Comparison of ENCODE assay signal across 8 mouse cellular contexts in the genomic region with DNA sequence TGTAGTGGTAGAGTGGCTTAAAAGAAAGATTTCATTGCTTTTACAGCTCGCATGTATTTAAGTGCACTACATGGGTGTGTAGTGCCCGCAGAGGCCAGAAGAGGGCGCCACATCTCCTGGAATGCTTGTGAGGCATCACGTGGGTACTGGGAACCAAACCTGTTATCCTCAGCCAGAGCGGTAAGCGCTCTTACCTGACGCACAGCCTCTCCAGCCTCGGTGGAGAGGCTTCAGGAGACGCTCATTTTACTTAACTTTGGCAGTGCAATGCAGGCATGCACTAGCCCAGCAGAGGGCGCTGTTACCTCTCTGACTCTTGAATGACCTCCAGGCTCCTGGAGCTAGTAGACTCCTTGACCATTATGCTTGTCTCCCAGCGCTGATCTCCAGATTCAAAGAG. TPM values are rescaled to one million over a fixed set of nuclear protein-coding genes. Genes with fewer than 3 reads are reported as not detected.
DNase-seq lines count a peak whose midpoint lies in the region; ATAC-seq and TF ChIP-seq lines count a peak whose summit lies in the region.
"Had no signal": no experiment of that assay in that cellular context is flagged by ENCODE, and none has a peak within 500 bp of the region (broad histone marks: within the 10 kb centered on the region; RNA-seq: fewer than 3 reads in every experiment).

No protein-coding gene starts in this region.

- WGBS in intestine, postnatal 0 days: 24% methylated on average over 11 of the region's 11 CpGs
- 24% methylated on average over 11 of the region's 11 CpGs for WGBS in intestine, embryonic 16.5 days
- 21% methylated on average over 11 of the region's 11 CpGs for WGBS in lung, embryonic 14.5 days
- 50% methylated on average over 11 of the region's 11 CpGs for WGBS in thymus, adult 2 months

- no peak overlapping the region for H3K9ac ChIP-seq in intestine, postnatal 0 days (ENCODE audit: low read depth, low read length)
- H3K9ac ChIP-seq in intestine, embryonic 16.5 days (ENCODE audit: low read depth, low read length): no peak overlapping the region
- H3K9ac ChIP-seq in ES-Bruce4 (ENCODE audit: low read depth, poor library complexity, severe bottlenecking): no peak overlapping the region
- H3K9ac ChIP-seq in lung, embryonic 14.5 days: no peak overlapping the region

- TF ChIP-seq EP300 in ES-Bruce4 (IDR thresholded peaks at IDR 0.05; ENCODE audit: insufficient read depth, low read depth, low read length): peak; percentile 58; the same call in 1 of the 2 replicates

- no peaks in the 10 kb centered on the region for H3K9me3 ChIP-seq in intestine, postnatal 0 days (ENCODE audit: control insufficient read depth)
- H3K9me3 ChIP-seq in intestine, embryonic 16.5 days (ENCODE audit: control insufficient read depth, low read length): no peaks in the 10 kb centered on the region
- H3K9me3 ChIP-seq in ES-Bruce4 (replicated peaks; ENCODE audit: control insufficient read depth, insufficient read depth, low read length, poor library complexity, severe bottlenecking): no peaks in the 10 kb centered on the region
- 0 out of 2 replicates have a peak, but pooled peaks cover 6% of the 10 kb centered on the region for H3K9me3 ChIP-seq in lung, embryonic 14.5 days (ENCODE audit: low read depth, low read length)

- TF ChIP-seq POLR2A in ES-Bruce4 (IDR thresholded peaks at IDR 0.05; ENCODE audit: insufficient read depth, low read length): no peak
- TF ChIP-seq POLR2A in thymus, adult 2 months (IDR thresholded peaks at IDR 0.05; ENCODE audit: control insufficient read depth, extremely low read depth, insufficient read depth, low read length, poor library complexity): no peak

- H3K27me3 ChIP-seq in intestine, postnatal 0 days (replicated peaks; ENCODE audit: control insufficient read depth, insufficient read depth, low read length): no peaks in the 10 kb centered on the region
- H3K27me3 ChIP-seq in intestine, embryonic 16.5 days (replicated peaks; ENCODE audit: control insufficient read depth, insufficient read depth, low read length): no peaks in the 10 kb centered on the region
- no peaks in the 10 kb centered on the region for H3K27me3 ChIP-seq in ES-Bruce4 (ENCODE audit: control insufficient read depth, insufficient read depth, low read length, poor library complexity, severe bottlenecking)
- no peaks in the 10 kb centered on the region for H3K27me3 ChIP-seq in lung, embryonic 14.5 days (ENCODE audit: insufficient read depth, low read length)
- H3K27me3 ChIP-seq in thymus, adult 2 months (ENCODE audit: control insufficient read depth, insufficient read depth, low read length): no peaks in the 10 kb centered on the region

- H3K36me3 ChIP-seq in intestine, postnatal 0 days (ENCODE audit: control insufficient read depth, insufficient read depth): no peaks in the 10 kb centered on the region
- no peaks in the 10 kb centered on the region for H3K36me3 ChIP-seq in intestine, embryonic 16.5 days (ENCODE audit: control insufficient read depth, insufficient read depth, low read length)
- no peaks in the 10 kb centered on the region for H3K36me3 ChIP-seq in ES-Bruce4 (ENCODE audit: control insufficient read depth, insufficient read depth, low read length, poor library complexity, severe bottlenecking)
- H3K36me3 ChIP-seq in lung, embryonic 14.5 days (ENCODE audit: insufficient read depth): no peaks in the 10 kb centered on the region
- H3K36me3 ChIP-seq in thymus, adult 2 months (ENCODE audit: control insufficient read depth, insufficient read depth, low read length): no peaks in the 10 kb centered on the region

- TF ChIP-seq CTCF in intestine, postnatal 0 days (IDR thresholded peaks at IDR 0.05; ENCODE audit: low read depth): peak; percentile 61
- no peak for TF ChIP-seq CTCF in ES-Bruce4 (IDR thresholded peaks at IDR 0.05; ENCODE audit: low read depth, low read length)
- peak; percentile 57 for TF ChIP-seq CTCF in lung, embryonic 14.5 days (IDR thresholded peaks at IDR 0.05; ENCODE audit: low read depth)
- peak; percentile 83; the same call in 1 of the 2 replicates for TF ChIP-seq CTCF in thymus, adult 2 months (IDR thresholded peaks at IDR 0.05; ENCODE audit: borderline replicate concordance, control insufficient read depth, extremely low read depth, insufficient read depth, low read length, poor library complexity)

- H3K4me2 ChIP-seq in intestine, postnatal 0 days (replicated peaks; ENCODE audit: low read depth): no peak overlapping the region
- no peak overlapping the region for H3K4me2 ChIP-seq in intestine, embryonic 16.5 days (ENCODE audit: low read depth, low read length)
- H3K4me2 ChIP-seq in lung, embryonic 14.5 days: no peak overlapping the region

- ATAC-seq in intestine, postnatal 0 days: no peak
- ATAC-seq in intestine, embryonic 16.5 days: no peak
- no peak for ATAC-seq in lung, embryonic 14.5 days (ENCODE audit: insufficient read depth)

- peak; percentile 52 for DNase-seq in B cell, adult 2 months
- peak; percentile 70 for DNase-seq in embryo, embryonic 10 days (ENCODE audit: low spot score)
- peak; percentile 60 for DNase-seq in lung, embryonic 14.5 days
- peak; percentile 30 for DNase-seq in thymus, adult 2 months

- H3K27ac ChIP-seq in intestine, postnatal 0 days (ENCODE audit: low read depth, low read length): no peak overlapping the region
- no peak overlapping the region for H3K27ac ChIP-seq in intestine, embryonic 16.5 days (ENCODE audit: low read length)
- no peak overlapping the region for H3K27ac ChIP-seq in ES-Bruce4 (ENCODE audit: insufficient read depth, low read length)
- no peak overlapping the region for H3K27ac ChIP-seq in lung, embryonic 14.5 days (ENCODE audit: low read depth)
- no peak overlapping the region for H3K27ac ChIP-seq in thymus, adult 2 months (ENCODE audit: control insufficient read depth, insufficient read depth, low read length)

- H3K4me3 ChIP-seq in intestine, postnatal 0 days (ENCODE audit: low read depth, low read length): no peak overlapping the region
- H3K4me3 ChIP-seq in intestine, embryonic 16.5 days (ENCODE audit: low read length): no peak overlapping the region
- no peak overlapping the region for H3K4me3 ChIP-seq in ES-Bruce4 (ENCODE audit: low read depth, low read length)
- no peak overlapping the region for H3K4me3 ChIP-seq in lung, embryonic 14.5 days (ENCODE audit: low read depth, low read length)
- no peak overlapping the region for H3K4me3 ChIP-seq in thymus, adult 2 months (ENCODE audit: control insufficient read depth, insufficient read depth, low read length)

- no peaks in the 10 kb centered on the region for H3K4me1 ChIP-seq in intestine, postnatal 0 days (replicated peaks; ENCODE audit: control insufficient read depth, insufficient read depth, low read length)
- H3K4me1 ChIP-seq in intestine, embryonic 16.5 days (ENCODE audit: control insufficient read depth, insufficient read depth, low read length): no peaks in the 10 kb centered on the region
- no peaks in the 10 kb centered on the region for H3K4me1 ChIP-seq in ES-Bruce4 (ENCODE audit: control insufficient read depth, insufficient read depth, low read length)
- no peaks in the 10 kb centered on the region for H3K4me1 ChIP-seq in lung, embryonic 14.5 days (ENCODE audit: insufficient read depth)
- H3K4me1 ChIP-seq in thymus, adult 2 months (replicated peaks; ENCODE audit: control insufficient read depth, insufficient read depth, low read length): no peaks in the 10 kb centered on the region

RNA-seq across cellular contexts. Expression of a gene that starts 8.0 kb away (rescaled TPM):
- 0.29 and 0.42 TPM in 2 replicates for polyA plus RNA-seq in intestine, postnatal 0 days (2015; fragmentation: Nextera tagmentation; extraction: Ambion mirVana)
- polyA plus RNA-seq in intestine, embryonic 16.5 days (2015; fragmentation: Nextera tagmentation; extraction: Ambion mirVana): 0.97 and 1.0 TPM in 2 replicates
- polyA plus RNA-seq in ES-Bruce4 (2011; ENCODE audit: insufficient read depth, insufficient read length, low read depth, missing spikeins): not detected in 2 replicates
- polyA plus RNA-seq in lung, embryonic 14.5 days (2014; fragmentation: Nextera tagmentation; extraction: Ambion mirVana): 0.12 and 0.22 TPM in 2 replicates
- polyA plus RNA-seq in thymus, adult 2 months (2012; rRNA removed): 0.05 TPM in 2 replicates

RNA-seq across cellular contexts. Expression of a gene that starts 8.0 kb away (rescaled TPM):
- polyA plus RNA-seq in intestine, postnatal 0 days (2015; fragmentation: Nextera tagmentation; extraction: Ambion mirVana): 76.2 and 79.9 TPM in 2 replicates
- polyA plus RNA-seq in intestine, embryonic 16.5 days (2015; fragmentation: Nextera tagmentation; extraction: Ambion mirVana): 105 and 118 TPM in 2 replicates
- 126 and 137 TPM in 2 replicates for polyA plus RNA-seq in ES-Bruce4 (2011; ENCODE audit: insufficient read depth, insufficient read length, low read depth, missing spikeins)
- 161 and 166 TPM in 2 replicates for polyA plus RNA-seq in lung, embryonic 14.5 days (2014; fragmentation: Nextera tagmentation; extraction: Ambion mirVana)
- 29.7 and 32.1 TPM in 2 replicates for polyA plus RNA-seq in thymus, adult 2 months (2012; rRNA removed)

RNA-seq across cellular contexts. Expression of a gene that starts 46.1 kb away (rescaled TPM):
- not detected in 2 replicates for polyA plus RNA-seq in intestine, postnatal 0 days (2015; fragmentation: Nextera tagmentation; extraction: Ambion mirVana)
- polyA plus RNA-seq in intestine, embryonic 16.5 days (2015; fragmentation: Nextera tagmentation; extraction: Ambion mirVana): not detected in 2 replicates
- not detected in 2 replicates for polyA plus RNA-seq in ES-Bruce4 (2011; ENCODE audit: insufficient read depth, insufficient read length, low read depth, missing spikeins)
- polyA plus RNA-seq in lung, embryonic 14.5 days (2014; fragmentation: Nextera tagmentation; extraction: Ambion mirVana): not detected in 2 replicates
- not detected in 2 replicates for polyA plus RNA-seq in thymus, adult 2 months (2012; rRNA removed)
- polyA plus RNA-seq: gonadal fat pad, adult 2 months had no signal
